Mouse (Mus musculus) mature B cell (primary cell): ENCODE measurements around the gene Ggt6.
"Not testable (repeated sequence)": the region's sequence is repeated elsewhere in the genome, so short reads cannot be mapped to it uniquely, and the experiment has no call there.

Experiments
- in situ Hi-C: fragments of 300-500 bp; cut with MboI; formaldehyde crosslinking; loops from 2 replicates; pipeline ENCODE4 v1.14.3; 2019

Gene Ggt6

GRCm38 (mm10) chr11:72440597-72440964, 5.3 kb downstream of the Ggt6 start:
- in situ Hi-C loops: not testable (repeated sequence)

- in situ Hi-C loops: no loop called here
Observed at GRCm38 (mm10) chr11:72440965-72441664, 5.8 kb downstream of the Ggt6 start, which contains the start of gene Mybbp1a. Gene Mybbp1a (plus strand): TSS chr11:72441355.

GRCm38 (mm10) chr11:72446311-72447105, 11.2 kb downstream of the Ggt6 start:
- in situ Hi-C loops: no loop called here

GRCm38 (mm10) chr11:72447475-72447874, 12.1 kb downstream of the Ggt6 start:
- in situ Hi-C loops: no loop called here

- in situ Hi-C loops: no loop called here
Observed at GRCm38 (mm10) chr11:72452140-72452665, 16.9 kb downstream of the Ggt6 start.

- in situ Hi-C loops: no loop called here
Observed at GRCm38 (mm10) chr11:72453105-72453953, 18.0 kb downstream of the Ggt6 start.

GRCm38 (mm10) chr11:72455694-72456093, 20.4 kb downstream of the Ggt6 start:
- in situ Hi-C loops: no loop called here

- in situ Hi-C loops: no loop called here
Observed at GRCm38 (mm10) chr11:72457995-72458496, 22.7 kb downstream of the Ggt6 start.

GRCm38 (mm10) chr11:72458502-72458901, 23.2 kb downstream of the Ggt6 start:
- in situ Hi-C loops: no loop called here

GRCm38 (mm10) chr11:72461500-72461981, 26.2 kb downstream of the Ggt6 start:
- in situ Hi-C loops: no loop called here

- in situ Hi-C loops: no loop called here
Observed at GRCm38 (mm10) chr11:72464821-72465220, 29.5 kb downstream of the Ggt6 start.

- in situ Hi-C loops: no loop called here
Observed at GRCm38 (mm10) chr11:72465978-72466693, 30.8 kb downstream of the Ggt6 start.

GRCm38 (mm10) chr11:72466694-72467507, 31.6 kb downstream of the Ggt6 start:
- in situ Hi-C loops: no loop called here

- in situ Hi-C loops: no loop called here
Observed at GRCm38 (mm10) chr11:72468525-72468924, 33.2 kb downstream of the Ggt6 start.

- in situ Hi-C loops: no loop called here
Observed at GRCm38 (mm10) chr11:72469217-72469616, 33.9 kb downstream of the Ggt6 start.

GRCm38 (mm10) chr11:72470004-72470403, 34.7 kb downstream of the Ggt6 start:
- in situ Hi-C loops: no loop called here

GRCm38 (mm10) chr11:72471381-72471780, 36.1 kb downstream of the Ggt6 start:
- in situ Hi-C loops: no loop called here

GRCm38 (mm10) chr11:72473540-72473939, 38.2 kb downstream of the Ggt6 start:
- in situ Hi-C loops: no loop called here

GRCm38 (mm10) chr11:72474926-72475325, 39.6 kb downstream of the Ggt6 start:
- in situ Hi-C loops: no loop called here

- in situ Hi-C loops: no loop called here
Observed at GRCm38 (mm10) chr11:72475408-72475807, 40.1 kb downstream of the Ggt6 start.
